Mouse (Mus musculus) adrenal gland, adult (tissue): Measurements from ENCODE around the gene Olfr484.
"Not testable (repeated sequence)": the region's sequence is repeated elsewhere in the genome, so short reads cannot be mapped to it uniquely, and the experiment has no call there.

Experiments
- DNase-seq, 2 experiments: peaks; one replicate each; pipeline ENCODE4 v3.0.0; 2022 to 2023; ENCODE audit warnings: low spot score in 1 of 2; ENCODE audit not compliant: inconsistent age in 2 of 2

The Olfr484 gene

DNA sequence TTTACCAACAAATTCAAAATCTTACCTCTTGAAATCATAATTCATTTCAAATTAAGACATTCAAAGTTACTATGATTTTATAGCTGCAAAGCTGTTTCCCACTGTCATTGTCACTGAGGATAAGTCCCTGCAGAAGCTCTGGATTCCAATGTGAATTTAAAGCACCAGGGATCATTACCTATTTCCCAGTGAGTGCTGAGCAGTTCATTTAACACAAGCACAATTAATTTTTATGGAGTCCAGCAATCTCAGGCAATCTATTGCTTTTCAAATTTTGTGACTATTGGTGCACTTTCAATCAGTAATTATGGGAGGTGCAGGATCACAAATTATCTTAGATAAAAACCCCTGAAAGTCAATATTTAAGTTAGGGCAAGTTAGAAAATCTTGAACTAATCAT, at the start of gene Olfr484:
Olfr484 (minus strand) TSS at position 101 of the 400 bp plus-strand sequence.
- no peak for DNase-seq

- DNase-seq: not testable (repeated sequence)
These were observed 45.4 kb upstream of the Olfr484 start, which contains the start of gene Olfr486 for GRCm38 (mm10) chr7:108172642-108173041. Olfr486 (minus strand) TSS chr7:108172742.

- no peak for DNase-seq
These were observed 32.5 kb upstream of the Olfr484 start, which contains the start of gene Olfr485 for GRCm38 (mm10) chr7:108159771-108160170. Olfr485 (minus strand) TSS chr7:108159871.

DNA sequence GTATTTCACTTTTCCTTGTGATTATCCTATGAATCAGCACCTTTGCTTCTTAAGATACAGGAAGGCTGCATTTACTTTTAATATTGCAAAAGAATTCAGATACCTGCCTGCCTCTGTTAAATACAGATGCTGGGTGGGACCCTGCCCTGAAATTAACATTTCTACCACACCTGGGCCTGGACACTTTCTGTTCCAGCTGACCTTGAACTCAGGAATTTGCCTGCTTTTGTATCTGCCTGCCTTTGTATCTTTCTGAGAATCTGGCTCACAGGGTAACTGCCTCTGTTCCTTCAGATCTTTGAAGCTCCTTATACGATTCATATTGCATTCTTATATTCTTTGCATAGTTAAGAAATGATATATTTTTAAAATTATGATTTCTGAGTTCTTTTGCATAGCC, 5.8 kb downstream of the Olfr484 start:
- DNase-seq: no peak

DNA sequence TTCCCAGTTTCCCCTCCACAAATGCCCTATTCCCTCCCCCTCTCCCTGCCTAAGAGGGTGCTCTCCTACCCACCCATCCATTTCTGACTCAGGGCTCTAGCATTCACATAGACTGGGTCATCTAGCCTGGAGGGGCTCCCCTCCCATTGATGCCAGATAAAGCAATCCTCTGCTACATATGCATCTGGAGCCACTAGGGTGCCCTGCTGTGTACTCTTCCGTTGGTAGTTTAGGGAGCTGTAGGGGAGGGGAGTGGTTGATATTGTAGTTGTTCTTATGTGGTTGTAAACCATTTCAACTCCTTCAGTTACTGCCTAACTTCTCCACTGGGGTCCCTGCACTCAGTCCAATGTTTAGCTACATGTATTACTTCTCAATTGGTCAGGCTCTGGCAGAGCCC, 6.6 kb downstream of the Olfr484 start:
- no peak for DNase-seq

GRCm38 (mm10) chr7:108100549-108100948, 26.7 kb downstream of the Olfr484 start, which contains the start of gene Olfr483:
Olfr483 (plus strand) TSS chr7:108100849.
- no peak for DNase-seq

DNA sequence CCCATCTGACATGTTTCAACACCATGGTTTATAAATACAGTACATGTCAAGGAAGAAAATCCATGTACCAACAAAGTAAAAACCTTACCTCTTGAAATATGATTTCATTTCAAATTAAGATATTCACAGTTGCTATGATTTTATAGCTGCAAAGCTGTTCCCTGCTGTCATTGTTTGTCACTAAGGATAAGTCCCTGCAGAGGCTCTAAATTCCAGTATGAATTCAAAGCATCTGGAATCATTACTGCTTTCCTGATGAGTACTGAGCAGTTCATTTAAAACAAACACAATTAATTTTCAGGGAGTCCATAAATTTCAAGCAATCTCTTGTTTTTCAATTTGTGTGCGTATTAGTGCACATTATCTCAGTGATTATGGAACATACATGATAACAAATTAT, 29.8 kb downstream of the Olfr484 start, which contains the start of gene Olfr482:
Olfr482 (minus strand) TSS at position 101 of the 400 bp plus-strand sequence.
- no peak for DNase-seq

GRCm38 (mm10) chr7:108079555-108079954, 47.7 kb downstream of the Olfr484 start, which contains the start of gene Olfr481:
Olfr481 (plus strand) TSS chr7:108079855.
- no peak for DNase-seq
